Mouse (Mus musculus) neural tube, embryonic 14.5 days (tissue): ENCODE results near the gene Gm20388. TPM values are rescaled to one million over a fixed set of nuclear protein-coding genes. Genes with fewer than 3 reads are reported as not detected.
"Not testable (repeated sequence)": the region's sequence is repeated elsewhere in the genome, so short reads cannot be mapped to it uniquely, and the experiment has no call there.

Experiments
- ATAC-seq: fragments of 200-750 bp; cut with Nextera tagmentation; 2 replicates; pipeline ENCODE4 v1.8.0; 2017; ENCODE audit warnings: low read depth, mild to moderate bottlenecking, moderate TSS enrichment, moderate library complexity
- H3K27ac ChIP-seq: fragments of 300-500 bp; sonication (generic); 2 replicates; pipeline ENCODE4 v1.5.1; 2014; ENCODE audit warnings: low read depth, mild to moderate bottlenecking, control low read depth, low read length, moderate library complexity, mixed read lengths
- H3K27me3 ChIP-seq: fragments of 300-500 bp; sonication (generic); 2 replicates; pipeline ENCODE4 v1.6.1; 2014; ENCODE audit warnings: low read length; ENCODE audit not compliant: control insufficient read depth, insufficient read depth
- H3K36me3 ChIP-seq: fragments of 300-500 bp; sonication (generic); 2 replicates; pipeline ENCODE4 v1.6.1; 2014; ENCODE audit warnings: low read length, mixed read lengths; ENCODE audit not compliant: control insufficient read depth, insufficient read depth
- H3K4me1 ChIP-seq: fragments of 300-500 bp; sonication (generic); 2 replicates; pipeline ENCODE4 v1.6.1; 2014; ENCODE audit warnings: low read length; ENCODE audit not compliant: control insufficient read depth, insufficient read depth
- H3K4me2 ChIP-seq: fragments of 300-500 bp; sonication (generic); 2 replicates; pipeline ENCODE4 v1.6.1; 2014; ENCODE audit warnings: mild to moderate bottlenecking, low read depth, low read length, control low read depth
- H3K4me3 ChIP-seq: fragments of 300-500 bp; sonication (generic); 2 replicates; pipeline ENCODE4 v1.5.1; 2014; ENCODE audit warnings: low read depth, low read length, control low read depth, mixed read lengths
- H3K9ac ChIP-seq: fragments of 300-500 bp; sonication (generic); replicated peaks from 2 replicates; pipeline ENCODE4 v1.6.1; 2014; ENCODE audit warnings: low read depth, mild to moderate bottlenecking, control low read depth, low read length, mixed read lengths
- H3K9me3 ChIP-seq: fragments of 300-500 bp; sonication (generic); 2 replicates; pipeline ENCODE4 v1.6.1; 2016; ENCODE audit warnings: low read length; ENCODE audit not compliant: control insufficient read depth
- WGBS: fragments of 180-500 bp; shearing (Covaris S2); extraction: QIAGEN DNeasy Blood & Tissue Kit; methylation state at CpG from one replicate; pipeline ENCODE4 v1.1.7; 2014; 5-methylcytosine and 5-hydroxymethylcytosine counted together
- polyA plus RNA-seq: library from polyadenylated mRNA; unstranded; fragments of >200 nt; fragmentation: Nextera tagmentation; extraction: Ambion mirVana; gene quantifications from 2 replicates; pipeline ENCODE4 v1.2.1, GENCODE M21; 2014

Gene Gm20388
- polyA plus RNA-seq, 1 experiment from 2014 or later = 10.3 TPM

- not testable (repeated sequence) for H3K36me3 ChIP-seq, H3K27me3 ChIP-seq, H3K9ac ChIP-seq, H3K4me2 ChIP-seq, H3K4me3 ChIP-seq, H3K27ac ChIP-seq, H3K9me3 ChIP-seq, ATAC-seq
- peaks cover 12% of the 10 kb centered on the region for H3K4me1 ChIP-seq
- 85% methylated on average over 1 of the region's 1 CpGs for WGBS
Measured at GRCm38 (mm10) chr8:124177092-124177491, 4266.5 kb downstream of the Gm20388 start.

GRCm38 (mm10) chr8:124180681-124181445, 4270.2 kb downstream of the Gm20388 start:
- Histone ChIP-seq H3K9ac (no peak overlapping the region), H3K9me3 (no peaks in the 10 kb centered on the region), H3K4me3 (no peak overlapping the region), H3K36me3 (no peaks in the 10 kb centered on the region), H3K27me3 (no peaks in the 10 kb centered on the region), H3K27ac (no peak overlapping the region), H3K4me1 (peaks cover 12% of the 10 kb centered on the region), H3K4me2 (no peak overlapping the region)
- 64% methylated on average over 5 of the region's 5 CpGs for WGBS
- no peak for ATAC-seq

- H3K27me3 ChIP-seq = no peaks in the 10 kb centered on the region
- no peak for ATAC-seq
- no peak overlapping the region for H3K9ac ChIP-seq
- no peak overlapping the region for H3K4me3 ChIP-seq
- no peaks in the 10 kb centered on the region for H3K9me3 ChIP-seq
- no peaks in the 10 kb centered on the region for H3K36me3 ChIP-seq
- 76% methylated on average over 5 of the region's 5 CpGs for WGBS
- H3K4me2 ChIP-seq = no peak overlapping the region
- H3K27ac ChIP-seq = no peak overlapping the region
- H3K4me1 ChIP-seq = 0 out of 2 replicates have a peak, but pooled peaks cover 8% of the 10 kb centered on the region
Measured at GRCm38 (mm10) chr8:124181751-124182150, 4271.1 kb downstream of the Gm20388 start.

GRCm38 (mm10) chr8:124182224-124182623, 4271.6 kb downstream of the Gm20388 start:
- 43% methylated on average over 13 of the region's 13 CpGs for WGBS
- Histone ChIP-seq H3K27ac (no peak overlapping the region), H3K4me2 (no peak overlapping the region), H3K4me3 (no peak overlapping the region), H3K9ac (no peak overlapping the region), H3K36me3 (no peaks in the 10 kb centered on the region), H3K4me1 (0 out of 2 replicates have a peak, but pooled peaks cover 8% of the 10 kb centered on the region), H3K27me3 (no peaks in the 10 kb centered on the region), H3K9me3 (no peaks in the 10 kb centered on the region)
- peak; percentile 30; the same call in 1 of the 2 replicates for ATAC-seq

GRCm38 (mm10) chr8:124184078-124184477, 4273.4 kb downstream of the Gm20388 start:
- ATAC-seq = no peak
- H3K4me2 ChIP-seq = no peak overlapping the region
- H3K27me3 ChIP-seq = no peaks in the 10 kb centered on the region
- H3K4me1 ChIP-seq = 0 out of 2 replicates have a peak, but pooled peaks cover 8% of the 10 kb centered on the region
- peak overlapping the region; percentile 55 for H3K27ac ChIP-seq
- H3K36me3 ChIP-seq = no peaks in the 10 kb centered on the region
- H3K9me3 ChIP-seq = no peaks in the 10 kb centered on the region
- WGBS = 61% methylated on average over 3 of the region's 3 CpGs
- H3K4me3 ChIP-seq = no peak overlapping the region
- H3K9ac ChIP-seq = no peak overlapping the region

GRCm38 (mm10) chr8:124184507-124184906, 4273.9 kb downstream of the Gm20388 start:
- peak overlapping the region; percentile 55 for H3K27ac ChIP-seq
- no peaks in the 10 kb centered on the region for H3K27me3 ChIP-seq
- no peak overlapping the region for H3K9ac ChIP-seq
- no peak overlapping the region for H3K4me2 ChIP-seq
- 0 out of 2 replicates have a peak, but pooled peaks cover 8% of the 10 kb centered on the region for H3K4me1 ChIP-seq
- no peak overlapping the region for H3K4me3 ChIP-seq
- no peaks in the 10 kb centered on the region for H3K9me3 ChIP-seq
- 38% methylated on average over 2 of the region's 2 CpGs for WGBS
- no peaks in the 10 kb centered on the region for H3K36me3 ChIP-seq
- ATAC-seq = peak; percentile 68; the same call in 1 of the 2 replicates

GRCm38 (mm10) chr8:124185081-124185480, 4274.4 kb downstream of the Gm20388 start:
- Histone ChIP-seq H3K36me3 (no peaks in the 10 kb centered on the region), H3K9ac (no peak overlapping the region), H3K4me1 (0 out of 2 replicates have a peak, but pooled peaks cover 8% of the 10 kb centered on the region), H3K27ac (no peak overlapping the region; the same call in 1 of the 2 replicates), H3K4me3 (no peak overlapping the region), H3K4me2 (no peak overlapping the region), H3K27me3 (no peaks in the 10 kb centered on the region), H3K9me3 (no peaks in the 10 kb centered on the region)
- no peak for ATAC-seq
- 76% methylated on average over 6 of the region's 6 CpGs for WGBS

GRCm38 (mm10) chr8:124190388-124190787, 4279.7 kb downstream of the Gm20388 start:
- H3K4me3 ChIP-seq = no peak overlapping the region
- H3K9me3 ChIP-seq = no peaks in the 10 kb centered on the region
- no peak overlapping the region for H3K27ac ChIP-seq
- no peak for ATAC-seq
- no peaks in the 10 kb centered on the region for H3K27me3 ChIP-seq
- no peaks in the 10 kb centered on the region for H3K36me3 ChIP-seq
- no peaks in the 10 kb centered on the region for H3K4me1 ChIP-seq
- WGBS = 79% methylated on average over 7 of the region's 7 CpGs
- H3K9ac ChIP-seq = no peak overlapping the region
- H3K4me2 ChIP-seq = no peak overlapping the region

- H3K36me3 ChIP-seq = no peaks in the 10 kb centered on the region
- no peaks in the 10 kb centered on the region for H3K9me3 ChIP-seq
- H3K4me2 ChIP-seq = no peak overlapping the region
- H3K4me1 ChIP-seq = no peaks in the 10 kb centered on the region
- H3K9ac ChIP-seq = no peak overlapping the region
- no peak for ATAC-seq
- H3K27ac ChIP-seq = no peak overlapping the region
- 79% methylated on average over 4 of the region's 4 CpGs for WGBS
- H3K4me3 ChIP-seq = no peak overlapping the region
- no peaks in the 10 kb centered on the region for H3K27me3 ChIP-seq
Measured at GRCm38 (mm10) chr8:124192242-124192641, 4281.6 kb downstream of the Gm20388 start.
